Mouse (Mus musculus) megakaryocyte, adult 5-6 weeks (primary cell): ENCODE data around the gene Ssu72. TPM values are rescaled to one million over a fixed set of nuclear protein-coding genes. Genes with fewer than 3 reads are reported as not detected.

Source experiments
- ATAC-seq: 2 replicates; pipeline ENCODE4 v1.8.0; 2016; ENCODE audit warnings: mild to moderate bottlenecking, inconsistent platforms; ENCODE audit not compliant: poor library complexity, severe bottlenecking
- total RNA-seq, 2 experiments: library from RNA; stranded (forward) in 1 of 2; stranded (reverse) in 1 of 2; fragments of 153-499, 151-499 nt in 1 of 2; fragments of 221-1000, 200-1000 nt in 1 of 2; gene quantifications; 2 replicates each; pipeline versions ENCODE4 v1.2.3 to v1.2.4; 2015 to 2017

The Ssu72 gene
- total RNA-seq, 2 experiments from 2014 or later, result 132 to 133 TPM

DNA sequence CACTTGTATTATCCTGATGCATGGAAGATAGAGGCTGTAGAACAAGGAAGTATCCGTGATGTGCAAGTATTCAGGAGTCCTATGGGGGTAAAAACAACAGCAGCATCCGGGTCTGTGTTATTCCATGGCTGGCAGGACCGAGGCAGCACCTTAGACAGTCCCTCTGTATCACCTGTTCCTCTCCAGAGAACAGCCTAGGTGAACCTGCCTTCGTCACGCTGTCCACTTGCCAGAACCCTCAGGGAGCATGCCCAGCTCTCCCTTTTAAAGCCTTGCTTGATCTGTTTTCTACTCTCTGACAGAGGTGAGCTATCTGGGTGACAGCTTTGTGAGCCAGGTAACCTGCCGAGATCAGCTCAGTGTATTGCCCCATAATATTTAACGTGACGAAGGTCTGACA lies 39.9 kb downstream of the Ssu72 start:
- no peak for ATAC-seq

DNA sequence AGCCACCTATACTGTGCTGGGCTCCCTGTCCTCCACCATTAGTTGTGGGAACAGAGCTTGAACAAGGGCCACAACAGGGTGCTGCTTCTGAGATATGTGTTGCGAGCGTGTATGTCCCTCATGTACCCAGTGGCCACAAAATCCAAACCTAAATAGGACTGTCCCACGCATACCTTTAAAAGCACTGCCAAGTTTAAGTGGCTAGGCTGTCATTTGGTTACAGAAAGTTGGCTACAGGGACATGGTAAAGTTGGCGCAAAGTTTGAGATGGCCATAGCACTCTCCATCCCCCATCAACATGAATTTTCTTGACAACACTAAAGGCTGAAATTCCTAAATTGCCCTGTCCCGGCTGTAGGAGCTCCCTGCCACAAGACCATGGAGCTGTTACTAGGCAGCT lies 40.5 kb downstream of the Ssu72 start:
- ATAC-seq, result no peak

DNA sequence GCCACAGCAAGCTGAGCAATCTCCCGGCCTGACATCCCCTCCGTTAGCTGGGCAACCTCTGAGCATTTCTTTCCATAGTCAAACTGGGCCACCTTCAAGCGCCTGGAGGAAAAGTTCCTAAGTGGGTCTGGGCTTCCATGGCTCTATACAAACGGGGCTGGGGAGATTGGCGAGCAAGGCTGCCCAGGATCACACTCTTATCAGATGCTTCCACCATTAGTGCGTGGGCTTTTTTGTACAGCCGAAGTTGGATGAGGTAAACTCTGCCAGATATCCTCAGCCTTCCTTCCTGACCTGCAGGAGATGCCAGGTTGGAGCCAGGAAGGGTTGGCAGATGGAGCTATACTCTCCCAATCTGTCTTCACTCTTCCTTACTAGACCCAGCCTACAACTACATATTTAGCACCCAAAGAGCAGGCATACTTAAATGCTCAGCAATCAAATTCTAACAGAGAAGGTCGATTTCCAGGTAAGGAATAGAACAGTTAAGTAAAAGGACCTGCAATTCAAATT lies 41.5 kb downstream of the Ssu72 start:
- no peak for ATAC-seq

DNA sequence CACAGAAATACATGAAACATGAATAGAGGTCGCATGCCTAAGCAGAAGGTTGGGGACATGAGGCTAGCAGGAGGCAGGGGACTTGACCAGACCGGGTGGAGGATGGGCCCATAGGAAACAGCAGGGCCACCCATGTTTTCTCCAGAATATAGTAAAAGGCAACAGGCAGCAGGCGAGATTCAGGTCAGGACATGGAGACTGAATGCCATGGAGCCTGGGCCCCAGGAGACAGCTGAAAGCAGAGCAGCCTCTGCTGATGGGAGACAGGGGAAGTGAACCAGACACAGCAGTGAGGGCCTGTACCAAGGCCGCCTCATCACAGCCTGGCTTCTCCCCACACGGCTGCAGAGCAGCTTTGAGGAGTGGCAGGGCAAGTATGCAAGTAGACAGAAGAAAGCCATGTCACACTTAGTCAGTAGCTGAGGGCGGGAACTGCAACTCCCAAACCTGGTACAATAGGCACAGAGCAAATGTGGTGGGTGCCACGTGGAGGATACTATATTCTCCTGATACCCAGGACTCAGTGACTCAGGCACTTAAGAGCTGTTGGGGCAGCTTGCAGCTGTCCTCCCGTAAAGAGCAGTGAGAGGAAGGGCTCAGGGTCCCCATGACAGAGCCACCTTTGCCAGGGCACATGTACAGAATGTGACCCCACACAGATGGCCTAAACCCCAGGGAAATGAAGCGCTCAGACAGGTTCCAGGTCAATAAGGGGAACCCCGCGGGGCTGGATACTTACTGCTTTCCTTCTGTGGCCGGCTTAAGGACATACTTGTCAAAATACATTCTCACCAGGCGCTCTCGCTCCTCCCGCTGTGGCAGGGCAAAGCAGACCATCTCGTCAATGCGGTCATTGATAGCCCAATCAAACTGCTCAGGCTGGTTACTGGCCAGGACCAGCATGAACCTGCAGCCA lies 42.2 kb downstream of the Ssu72 start:
- no peak for ATAC-seq

- ATAC-seq, result no peak
Measured at GRCm38 (mm10) chr4:155757011-155757410, 52.4 kb downstream of the Ssu72 start.

DNA sequence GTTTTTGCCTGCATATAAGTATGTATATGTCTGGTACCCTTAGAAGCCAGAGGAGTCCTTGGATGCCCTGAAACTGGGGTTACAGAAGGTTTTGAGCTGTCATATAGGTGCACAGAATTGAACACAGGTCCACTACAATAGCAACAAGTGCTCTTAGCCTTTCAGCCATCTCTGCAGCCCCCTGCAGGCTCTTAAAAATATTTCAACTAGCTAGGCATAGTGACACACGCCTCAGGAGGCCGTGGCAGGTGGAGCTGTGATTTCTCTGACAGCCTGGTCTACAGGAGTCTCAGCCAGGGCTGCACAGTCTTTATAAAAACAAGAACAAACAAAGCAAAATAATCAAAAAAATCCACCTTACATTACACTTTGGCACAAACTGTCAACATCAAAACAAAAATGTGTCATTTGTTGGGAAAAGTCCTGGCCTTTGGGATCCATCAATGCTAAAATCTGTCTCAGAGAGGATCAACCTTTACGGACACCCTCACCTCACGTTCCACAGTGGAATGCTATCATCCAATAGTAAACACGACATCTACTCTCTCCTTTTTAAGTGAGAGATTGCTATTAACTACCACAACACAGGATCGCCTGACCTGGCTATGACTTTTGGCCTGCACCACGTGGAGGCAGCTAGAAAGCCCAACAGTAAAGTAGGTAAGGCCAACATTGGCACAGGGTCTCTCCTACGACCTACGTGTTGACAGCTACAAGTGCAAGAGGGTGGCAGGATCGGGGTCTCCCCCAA lies 55.4 kb downstream of the Ssu72 start:
- ATAC-seq, result 0 out of 2 replicates have a peak, but pooled peaks have one; percentile 20

GRCm38 (mm10) chr4:155760613-155761355 lies 56.2 kb downstream of the Ssu72 start, which contains the start of gene Atad3a:
Atad3a (minus strand) TSS chr4:155761093.
- ATAC-seq, result peak; percentile 99

DNA sequence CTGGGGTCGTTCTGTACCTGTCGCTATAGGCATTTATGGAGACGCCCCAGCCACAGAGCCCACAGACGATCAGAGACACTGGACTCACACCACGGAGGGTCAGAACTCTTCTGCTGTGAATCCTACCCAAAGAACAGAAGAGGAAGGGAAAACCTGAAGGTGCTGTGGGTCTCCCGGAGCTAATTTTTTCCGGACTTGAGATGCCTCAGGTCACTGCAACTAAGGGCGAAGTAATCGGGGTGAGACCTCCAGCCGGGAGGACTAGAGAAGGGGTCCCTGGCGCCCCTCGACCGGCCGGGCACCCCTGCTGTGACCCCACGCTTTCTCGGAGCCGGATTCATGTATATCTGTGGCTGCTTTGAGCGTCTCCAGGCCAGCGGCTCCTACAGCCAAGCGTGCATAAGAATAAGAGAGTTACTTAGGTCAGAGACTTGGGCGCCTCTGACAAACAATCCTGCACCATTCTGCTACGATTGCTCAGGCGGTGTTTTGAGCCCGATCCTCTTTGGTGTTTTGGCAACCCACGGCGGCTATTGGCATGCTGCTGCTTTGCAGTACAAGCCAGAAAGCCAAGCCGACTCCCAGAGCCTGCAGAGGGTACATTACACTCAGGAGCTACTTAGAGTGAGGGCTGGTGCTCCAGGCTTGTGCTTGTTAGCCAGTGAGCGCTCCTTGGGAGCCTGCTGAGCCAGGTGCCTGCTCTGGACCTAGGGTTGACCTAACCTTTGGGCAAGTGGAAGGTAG lies 56.9 kb downstream of the Ssu72 start:
- ATAC-seq, result peak; percentile 24

GRCm38 (mm10) chr4:155762357-155762756 lies 57.8 kb downstream of the Ssu72 start:
- ATAC-seq, result no peak

DNA sequence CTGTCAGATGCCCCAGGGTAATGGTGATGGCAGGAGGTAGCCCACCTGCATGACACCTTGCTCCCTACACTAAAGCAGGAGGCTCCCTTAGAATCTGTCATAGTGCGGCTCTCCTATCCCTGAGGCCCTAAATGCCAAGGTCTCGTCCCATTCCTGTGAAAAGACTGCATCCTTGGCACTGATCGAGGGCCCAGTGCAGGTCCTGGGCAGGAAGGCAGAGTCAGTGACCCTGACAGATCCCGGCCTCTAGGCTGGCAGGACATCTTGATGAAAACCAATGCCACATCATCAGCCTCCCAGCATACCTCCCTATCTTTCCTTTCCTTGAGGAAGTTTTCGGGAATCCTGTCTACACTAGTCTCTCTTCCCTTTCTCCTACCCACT lies 64.9 kb downstream of the Ssu72 start:
- ATAC-seq, result no peak

DNA sequence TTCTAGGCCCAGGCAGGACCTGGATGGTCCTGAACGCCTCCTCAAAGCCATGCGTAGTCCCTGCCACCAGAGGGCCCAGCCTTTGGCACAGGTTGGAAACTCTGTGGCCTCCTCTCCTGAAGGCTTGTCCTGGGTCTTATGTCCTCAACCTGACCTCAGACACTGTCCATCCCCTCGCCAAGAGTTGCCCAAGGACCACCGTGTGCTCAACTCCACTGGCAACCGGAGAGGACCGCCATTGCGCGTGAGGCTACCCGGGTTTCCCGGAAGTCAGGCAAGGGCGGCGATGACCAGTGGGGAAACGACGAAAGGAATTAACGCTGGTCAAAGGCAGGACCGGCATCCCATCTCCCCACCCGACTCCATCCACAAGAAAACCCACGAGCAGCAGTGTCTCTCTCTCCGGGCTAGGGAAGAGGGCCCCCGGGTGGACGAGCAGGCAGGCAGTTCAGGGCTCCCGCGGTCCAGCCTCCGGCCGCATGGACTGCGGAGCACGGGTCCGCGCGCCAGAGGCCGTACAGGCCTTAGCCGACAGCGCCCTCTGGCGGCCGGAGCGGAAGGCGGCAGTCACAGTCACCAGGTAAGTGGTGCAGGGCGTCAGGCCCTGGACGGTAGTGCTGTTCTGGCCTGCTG lies 65.4 kb downstream of the Ssu72 start:
- peak; percentile 93 for ATAC-seq

GRCm38 (mm10) chr4:155770626-155771025 lies 66.0 kb downstream of the Ssu72 start:
- ATAC-seq, result no peak

GRCm38 (mm10) chr4:155771706-155772105 lies 67.1 kb downstream of the Ssu72 start:
- no peak for ATAC-seq

DNA sequence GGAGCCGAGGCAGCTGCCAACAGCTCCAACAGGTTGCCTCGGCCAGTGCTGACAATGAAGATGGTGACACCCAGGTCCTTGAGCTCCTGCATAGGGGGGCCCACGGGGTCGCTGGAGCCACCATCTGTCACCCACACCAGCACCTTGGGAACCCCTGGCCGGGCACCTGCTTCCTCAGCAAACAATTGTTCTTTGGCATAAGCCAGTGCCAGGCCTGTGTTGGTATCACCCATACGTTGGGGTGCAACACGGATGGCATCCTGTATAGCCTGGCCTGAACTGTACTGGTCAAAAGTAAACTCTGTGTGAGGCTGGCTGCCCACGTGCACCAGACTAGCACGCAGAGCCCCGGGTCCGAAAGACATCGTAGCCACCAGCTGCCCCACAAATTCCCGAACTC lies 68.2 kb downstream of the Ssu72 start:
- no peak for ATAC-seq

GRCm38 (mm10) chr4:155773335-155774078 lies 68.9 kb downstream of the Ssu72 start:
- no peak for ATAC-seq

- peak; percentile 58 for ATAC-seq
Measured at GRCm38 (mm10) chr4:155774280-155774754, 69.7 kb downstream of the Ssu72 start, which contains the start of gene Vwa1. Vwa1 (minus strand) TSS chr4:155774698.

GRCm38 (mm10) chr4:155774971-155775740 lies 70.6 kb downstream of the Ssu72 start:
- peak; percentile 51 for ATAC-seq

DNA sequence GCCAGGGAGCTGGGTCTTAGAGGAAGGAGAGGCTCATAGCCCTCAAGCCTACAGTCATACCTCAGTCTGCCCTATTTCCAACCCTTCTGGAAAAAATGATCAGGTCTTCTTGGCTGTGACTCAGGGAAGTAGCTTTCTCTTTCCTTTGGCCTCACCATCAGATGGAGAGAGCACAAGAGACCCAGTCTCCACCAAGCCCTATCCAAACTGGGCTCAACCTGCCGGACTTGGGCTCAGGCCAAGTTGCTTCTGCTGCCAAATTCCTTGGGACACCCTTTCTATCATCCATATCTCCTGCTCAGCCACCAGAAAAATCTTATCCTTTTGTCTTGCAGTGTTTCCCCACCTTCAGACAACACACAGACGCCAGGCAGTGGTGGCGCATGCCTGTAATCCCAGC lies 71.3 kb downstream of the Ssu72 start:
- ATAC-seq, result no peak
